Mouse (Mus musculus) splenic B cell, adult 2 months (primary cell): ENCODE measurements around the gene Zfp981.
"Not testable (repeated sequence)": the region's sequence is repeated elsewhere in the genome, so short reads cannot be mapped to it uniquely, and the experiment has no call there.

ENCODE experiments used
- DNase-seq: peaks from one replicate; pipeline ENCODE4 v3.0.0-alpha.2; 2011; ENCODE audit warnings: low read depth, low spot score
- H3K27me3 ChIP-seq: 2 replicates; pipeline ENCODE4 v1.6.1; 2012; ENCODE audit warnings: mild to moderate bottlenecking, low read length, moderate library complexity, mixed read lengths; ENCODE audit not compliant: control insufficient read depth, poor library complexity, insufficient read depth, severe bottlenecking
- H3K36me3 ChIP-seq: 2 replicates; pipeline ENCODE4 v1.6.1; 2012; ENCODE audit warnings: mild to moderate bottlenecking, low read length, moderate library complexity, mixed read lengths; ENCODE audit not compliant: control insufficient read depth, poor library complexity, insufficient read depth, severe bottlenecking

Gene Zfp981

DNA sequence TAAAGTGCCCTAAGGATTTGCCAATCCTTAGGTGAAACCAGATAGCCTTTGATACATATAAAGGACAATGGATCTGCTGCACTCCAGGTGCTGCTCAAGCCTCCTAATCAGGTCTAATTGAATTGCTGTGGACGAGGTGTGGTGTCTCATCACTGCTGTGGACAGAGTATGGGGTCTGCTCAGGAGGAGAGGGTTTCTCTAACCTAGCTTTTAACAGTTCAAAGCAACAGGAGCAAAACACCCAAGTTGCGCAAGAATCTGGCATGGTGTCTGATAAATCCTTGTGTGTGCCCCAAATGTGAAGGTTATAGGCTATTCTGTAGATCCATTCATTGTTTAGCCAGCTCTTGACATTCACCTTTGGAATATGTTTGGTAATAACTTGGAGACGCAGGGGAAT, 24.9 kb upstream of the Zfp981 start:
- not testable (repeated sequence) for H3K36me3 ChIP-seq, DNase-seq, H3K27me3 ChIP-seq

DNA sequence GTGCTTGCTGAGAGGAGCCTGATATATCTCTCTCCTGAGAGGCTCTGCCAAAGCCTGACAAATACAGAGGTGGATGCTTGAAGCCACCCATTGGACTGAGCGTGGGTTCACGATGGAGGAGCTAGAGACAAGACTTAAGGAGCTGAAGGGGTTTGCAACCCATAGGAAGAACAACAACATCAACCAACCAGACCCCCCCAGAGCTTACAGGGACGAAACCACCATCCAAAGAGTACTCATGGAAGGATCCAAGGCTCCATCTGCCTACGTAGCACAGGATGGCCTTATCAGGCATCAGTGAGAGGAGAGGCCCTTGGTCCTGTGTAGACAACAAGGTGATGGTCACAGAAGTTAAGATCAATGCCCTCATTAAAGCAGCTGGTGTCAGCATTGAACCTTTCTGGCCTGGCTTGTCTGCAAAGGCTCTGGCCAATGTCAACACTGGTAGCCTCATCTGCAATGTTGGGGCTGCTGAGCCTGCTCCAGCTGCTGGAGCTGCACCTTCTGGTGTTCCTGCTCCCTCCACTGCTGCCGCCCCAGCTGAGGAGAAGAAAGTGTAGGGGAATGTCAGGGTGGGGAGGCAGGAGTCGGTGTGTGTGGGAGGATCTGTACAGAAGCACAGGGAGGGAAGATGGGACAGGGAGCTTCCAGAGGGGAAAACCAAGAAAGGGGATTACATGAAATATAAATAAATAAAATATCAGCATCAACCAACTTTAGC, 21.3 kb upstream of the Zfp981 start:
- not testable (repeated sequence) for H3K36me3 ChIP-seq, DNase-seq, H3K27me3 ChIP-seq

- not testable (repeated sequence) for DNase-seq
Measured at GRCm38 (mm10) chr4:146482546-146482945, 19.3 kb upstream of the Zfp981 start.

DNA sequence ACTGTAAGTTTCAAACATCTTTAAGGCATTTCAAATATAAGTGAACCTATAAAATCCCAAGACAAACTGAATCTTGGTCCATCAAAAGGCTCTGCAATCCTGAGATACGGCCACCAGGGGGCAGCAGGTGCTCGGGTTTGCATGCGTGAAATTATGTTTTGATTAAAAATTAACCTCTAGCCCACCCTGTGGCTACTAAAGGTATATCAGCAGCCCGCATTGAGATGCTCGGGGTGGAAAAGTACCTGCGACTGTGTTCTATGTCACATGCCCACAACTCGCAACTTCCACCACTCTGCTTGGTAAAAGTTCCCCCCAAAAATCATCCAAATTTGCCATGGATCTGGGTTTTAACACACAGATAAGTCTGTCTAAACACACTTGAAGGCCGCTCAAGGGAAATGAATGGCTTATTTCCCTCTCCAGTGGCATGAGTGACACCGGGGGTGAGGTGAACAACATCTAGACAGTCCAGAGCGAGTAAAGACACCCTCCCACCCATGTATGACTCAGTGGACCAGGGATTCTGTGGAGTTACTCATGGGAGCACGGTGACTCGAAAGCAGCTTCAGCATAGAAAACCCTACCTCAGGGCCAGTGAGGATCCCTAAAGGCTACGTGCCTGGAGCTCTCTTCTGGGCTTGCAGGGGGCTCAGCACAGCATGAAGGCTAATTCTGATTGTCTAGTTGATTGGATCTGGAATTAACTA, 18.1 kb upstream of the Zfp981 start:
- not testable (repeated sequence) for H3K36me3 ChIP-seq, DNase-seq, H3K27me3 ChIP-seq

More at GRCm38 (mm10) chr4:146482546-146482945, 19.3 kb upstream of the Zfp981 start:
- not testable (repeated sequence) for H3K27me3 ChIP-seq, H3K36me3 ChIP-seq

GRCm38 (mm10) chr4:146484676-146485075, 17.2 kb upstream of the Zfp981 start:
- not testable (repeated sequence) for DNase-seq, H3K27me3 ChIP-seq, H3K36me3 ChIP-seq

DNA sequence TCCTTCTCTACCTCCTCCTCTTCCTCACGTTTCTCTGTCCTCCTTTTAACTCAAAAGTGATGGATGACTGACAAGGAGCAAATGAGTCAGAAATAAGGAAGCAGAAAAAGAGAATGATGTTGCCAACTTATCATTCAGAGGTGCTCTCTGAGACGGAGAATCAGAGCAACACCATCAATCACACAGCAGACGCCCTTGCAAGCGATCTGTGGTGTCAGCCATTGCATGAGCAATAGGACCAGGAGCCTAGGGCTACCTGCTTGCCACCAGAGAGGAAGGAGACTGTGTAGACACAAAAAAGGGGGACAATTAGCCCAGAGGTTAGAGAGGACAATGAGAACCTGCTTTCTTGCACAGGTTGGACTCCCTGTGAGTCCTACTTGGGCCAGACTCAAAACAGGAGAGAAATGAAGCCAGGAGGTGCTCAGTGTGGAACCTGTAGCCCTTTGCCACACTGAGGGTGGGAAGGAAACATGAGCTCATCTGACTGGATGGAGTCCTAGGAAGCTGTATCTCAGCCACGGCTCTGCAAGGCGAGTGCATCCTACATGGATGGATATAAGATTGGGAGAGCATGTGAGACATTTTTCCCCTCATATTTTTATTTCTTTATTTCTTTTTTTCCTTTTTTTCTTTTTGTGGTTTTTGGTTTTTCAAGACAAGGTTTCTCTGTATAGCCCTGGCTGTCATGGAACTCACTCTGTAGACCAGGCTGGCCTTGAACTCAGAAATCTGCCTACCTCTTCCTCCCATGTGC, 16.5 kb upstream of the Zfp981 start:
- not testable (repeated sequence) for DNase-seq, H3K27me3 ChIP-seq, H3K36me3 ChIP-seq

DNA sequence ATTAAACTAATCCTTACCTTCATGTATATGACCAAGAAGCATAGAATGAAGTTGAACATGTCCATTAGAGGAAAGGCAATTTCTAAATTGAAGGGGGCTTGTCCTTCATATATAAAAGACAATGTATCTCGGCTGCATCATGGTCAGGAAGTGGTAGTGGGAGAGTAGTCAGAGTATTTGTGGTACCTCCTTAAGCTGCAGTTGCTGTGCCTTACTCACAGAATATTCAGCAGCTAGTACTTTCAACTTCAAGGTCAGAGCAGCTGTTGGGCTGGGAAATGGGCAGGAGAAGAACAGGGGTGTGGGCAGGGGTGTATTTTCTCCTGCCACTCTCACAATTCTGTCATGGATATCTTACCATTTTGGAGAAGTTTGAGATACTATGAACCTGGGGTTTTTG, 15.1 kb upstream of the Zfp981 start:
- not testable (repeated sequence) for H3K27me3 ChIP-seq, H3K36me3 ChIP-seq, DNase-seq

DNA sequence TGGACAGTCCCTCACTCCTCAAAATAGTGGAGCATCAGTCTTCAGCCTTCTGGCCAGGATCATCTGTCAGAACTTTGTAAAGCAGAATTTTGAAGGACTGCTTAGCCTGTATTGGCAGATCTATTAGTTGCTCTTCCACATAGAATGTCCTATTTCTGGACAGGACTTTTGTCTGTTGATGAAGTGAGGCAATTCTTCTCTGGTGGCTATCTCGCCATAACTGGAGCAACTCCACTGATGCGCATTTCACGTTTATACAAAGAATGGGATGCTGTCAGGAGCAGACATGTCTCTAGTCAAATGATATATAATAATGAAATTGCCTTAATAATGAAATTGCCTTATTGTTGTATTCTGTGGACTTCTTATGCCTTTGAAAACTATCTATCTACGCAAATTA, 12.6 kb upstream of the Zfp981 start:
- not testable (repeated sequence) for H3K36me3 ChIP-seq, DNase-seq

GRCm38 (mm10) chr4:146491993-146492392, 9.8 kb upstream of the Zfp981 start:
- not testable (repeated sequence) for DNase-seq, H3K36me3 ChIP-seq

More for the DNA sequence above, 12.6 kb upstream of the Zfp981 start:
- not testable (repeated sequence) for H3K27me3 ChIP-seq

DNA sequence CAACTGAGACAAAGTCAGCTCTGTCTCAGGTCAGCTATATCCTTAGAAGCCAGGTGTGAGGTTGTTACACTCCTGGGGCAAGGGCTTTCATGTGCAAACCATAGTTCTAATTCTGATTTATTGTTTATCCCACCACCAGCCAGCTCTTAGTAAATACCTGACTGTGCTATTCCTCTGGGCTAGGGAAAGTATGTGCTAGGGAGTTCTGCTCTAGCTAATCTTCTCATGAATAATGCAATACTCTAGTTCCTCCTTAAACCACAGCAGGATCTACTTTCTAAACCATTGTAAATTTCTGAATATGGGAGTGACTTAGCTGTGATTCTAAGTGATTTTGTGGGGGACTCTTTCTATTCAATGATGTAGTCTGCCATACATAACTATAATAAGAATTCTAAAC, 9.4 kb upstream of the Zfp981 start:
- Histone ChIP-seq H3K36me3 (no peaks in the 10 kb centered on the region), H3K27me3 (no peaks in the 10 kb centered on the region)
- DNase-seq: no peak

More at GRCm38 (mm10) chr4:146491993-146492392, 9.8 kb upstream of the Zfp981 start:
- H3K27me3 ChIP-seq: not testable (repeated sequence)

- no peak for DNase-seq
- H3K27me3 ChIP-seq: no peaks in the 10 kb centered on the region
- H3K36me3 ChIP-seq: no peaks in the 10 kb centered on the region
Measured at GRCm38 (mm10) chr4:146492851-146493250, 9.0 kb upstream of the Zfp981 start.

GRCm38 (mm10) chr4:146493319-146493907, 8.4 kb upstream of the Zfp981 start:
- H3K27me3 ChIP-seq, H3K36me3 ChIP-seq, DNase-seq: not testable (repeated sequence)

- Histone ChIP-seq H3K27me3 (no peaks in the 10 kb centered on the region), H3K36me3 (no peaks in the 10 kb centered on the region)
- DNase-seq: no peak
Measured at GRCm38 (mm10) chr4:146494980-146495379, 6.8 kb upstream of the Zfp981 start.

DNA sequence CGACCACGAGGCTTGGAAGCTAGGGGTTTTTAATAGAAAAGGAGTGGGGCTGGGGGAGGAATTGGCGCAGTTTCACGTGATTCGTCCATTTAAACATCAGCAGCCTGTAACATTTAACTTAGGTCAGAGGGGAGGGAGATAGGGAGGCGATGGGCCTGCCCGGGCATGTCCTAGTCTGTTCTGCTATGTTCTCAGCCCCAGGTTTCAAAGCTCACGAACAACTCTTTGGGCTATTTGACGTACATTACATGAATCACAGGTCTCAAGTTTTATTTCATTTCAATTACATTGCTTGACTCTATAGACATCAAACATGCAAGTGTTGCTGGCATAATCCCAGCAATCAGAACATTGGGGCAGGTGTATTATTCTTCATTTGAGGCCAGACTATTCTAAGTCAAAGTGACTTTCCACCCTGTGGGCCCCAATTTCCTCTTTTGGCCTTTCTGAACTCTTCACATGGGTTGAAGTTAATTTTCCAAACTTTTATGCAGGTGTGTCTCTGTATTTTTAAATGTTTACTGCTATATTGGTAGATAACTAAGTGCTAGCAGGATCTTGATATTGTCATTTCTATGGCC, 4.0 kb upstream of the Zfp981 start:
- not testable (repeated sequence) for H3K27me3 ChIP-seq, DNase-seq, H3K36me3 ChIP-seq
